Mouse (Mus musculus): ENCODE results near the gene Pawr. TPM values are rescaled to one million over a fixed set of nuclear protein-coding genes. Genes with fewer than 3 reads are reported as not detected.

Pawr gene
- polyA plus RNA-seq, 1 experiment from 2014 or later = 11.8 TPM

DNA sequence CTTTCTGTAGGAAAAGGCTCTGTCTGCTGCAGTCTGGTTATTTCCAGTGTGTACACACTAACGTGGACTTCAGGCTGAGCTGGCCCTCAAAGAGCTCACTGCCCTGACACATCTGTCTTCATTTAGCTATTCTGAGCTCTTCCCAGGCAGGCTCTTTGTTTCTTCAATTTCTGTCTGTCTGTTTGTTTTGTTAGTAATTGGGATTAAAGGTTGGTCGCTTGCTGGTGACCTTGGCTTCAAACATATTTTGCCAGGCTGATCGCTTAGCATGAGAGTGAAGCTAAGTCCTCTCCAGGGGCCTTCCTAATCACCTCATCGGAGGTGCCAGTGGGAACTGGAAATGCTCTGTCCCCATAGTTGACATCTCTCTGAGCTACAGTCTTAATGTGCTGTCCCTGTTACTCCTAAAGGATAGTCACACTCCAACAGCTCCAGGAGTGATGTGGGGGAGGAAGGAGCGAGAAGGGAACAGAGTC lies 53.6 kb downstream of the Pawr start:
- no peaks in the 10 kb centered on the region for H3K36me3 ChIP-seq
- no peaks in the 10 kb centered on the region for H3K9me3 ChIP-seq
- no peak overlapping the region for H3K27ac ChIP-seq
- WGBS = 45% methylated on average over 5 of the region's 5 CpGs
- no peak overlapping the region for H3K4me2 ChIP-seq (replicated peaks)
- ATAC-seq = 0 out of 2 replicates have a peak, but pooled peaks have one; percentile 29
- H3K27me3 ChIP-seq (replicated peaks) = no peaks in the 10 kb centered on the region
- no peak overlapping the region for H3K4me3 ChIP-seq (replicated peaks)
- H3K4me1 ChIP-seq (replicated peaks) = peaks cover 3% of the 10 kb centered on the region; the same call in 1 of the 2 replicates
- no peak overlapping the region for H3K9ac ChIP-seq

DNA sequence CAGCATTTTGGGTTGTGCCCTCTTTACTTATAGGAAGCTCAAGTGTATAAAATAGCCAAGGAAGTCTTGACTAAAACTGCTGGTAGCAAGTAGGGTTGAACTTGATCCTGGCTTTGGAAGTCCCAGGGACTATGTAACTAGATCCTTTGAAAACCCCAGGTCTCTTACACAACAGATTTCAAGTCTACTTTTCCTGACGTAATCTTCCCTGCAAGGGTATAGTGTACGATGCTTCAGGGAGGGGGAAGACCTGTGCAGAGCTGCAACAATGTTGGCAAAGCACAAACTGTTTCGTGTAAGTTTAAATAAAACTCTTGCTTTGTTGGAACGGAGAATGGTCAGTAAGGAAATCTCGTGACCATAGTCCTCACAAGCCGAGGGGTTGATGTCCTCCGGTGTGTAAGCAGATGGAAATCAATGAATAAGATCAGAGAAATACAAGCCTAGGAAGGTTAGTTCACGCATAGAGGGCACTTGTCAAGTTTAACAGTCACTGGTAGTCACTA lies 56.5 kb downstream of the Pawr start:
- Histone ChIP-seq H3K9me3 (no peaks in the 10 kb centered on the region), H3K4me2 (replicated peaks) (no peak overlapping the region), H3K27ac (no peak overlapping the region), H3K36me3 (no peaks in the 10 kb centered on the region), H3K9ac (no peak overlapping the region), H3K4me1 (replicated peaks) (peaks cover 3% of the 10 kb centered on the region; the same call in 1 of the 2 replicates), H3K4me3 (replicated peaks) (no peak overlapping the region), H3K27me3 (replicated peaks) (no peaks in the 10 kb centered on the region)
- WGBS = 89% methylated on average over 8 of the region's 8 CpGs
- no peak for ATAC-seq

DNA sequence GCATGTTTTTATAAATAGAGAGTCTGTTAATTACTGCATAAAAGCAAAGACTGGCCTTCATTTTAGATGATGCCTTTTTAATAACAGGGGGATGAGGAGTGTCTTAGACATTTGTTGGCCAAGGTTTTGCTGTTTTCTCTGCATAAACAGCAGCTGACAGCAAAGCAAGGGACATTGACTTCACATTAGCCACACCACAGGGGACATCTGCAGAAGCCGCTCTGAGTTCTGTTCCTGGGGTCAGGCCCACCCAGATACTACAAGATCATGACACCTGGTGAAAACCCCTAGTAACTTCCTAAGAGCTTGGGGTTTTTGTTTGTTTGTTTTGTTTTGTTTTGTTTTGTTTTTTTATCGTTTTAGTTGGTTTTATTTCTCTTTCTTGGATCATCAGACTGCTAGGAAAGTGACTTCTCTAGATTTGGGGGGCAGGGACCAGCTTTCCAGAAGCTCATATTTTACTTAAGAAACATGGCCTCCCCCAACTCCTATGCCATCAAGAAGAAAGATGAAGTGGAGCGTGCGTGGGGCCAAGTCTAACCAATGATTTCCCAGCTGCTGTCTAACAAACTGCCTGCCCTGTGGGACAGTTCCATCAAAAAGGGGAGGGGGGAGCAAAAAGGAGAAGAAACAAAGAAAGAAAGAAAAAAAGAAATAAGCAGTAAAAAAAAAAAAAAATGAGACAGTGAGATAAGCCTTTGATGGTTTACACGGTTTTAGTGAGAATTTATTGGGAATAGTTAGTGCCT lies 57.4 kb downstream of the Pawr start:
- no peak overlapping the region for H3K4me2 ChIP-seq (replicated peaks)
- no peaks in the 10 kb centered on the region for H3K36me3 ChIP-seq
- no peak overlapping the region for H3K27ac ChIP-seq
- H3K9ac ChIP-seq = no peak overlapping the region
- no peaks in the 10 kb centered on the region for H3K9me3 ChIP-seq
- H3K4me3 ChIP-seq (replicated peaks) = no peak overlapping the region
- no peaks in the 10 kb centered on the region for H3K27me3 ChIP-seq (replicated peaks)
- 55% methylated on average over 5 of the region's 5 CpGs for WGBS
- H3K4me1 ChIP-seq (replicated peaks) = peaks cover 3% of the 10 kb centered on the region; the same call in 1 of the 2 replicates
- no peak for ATAC-seq

DNA sequence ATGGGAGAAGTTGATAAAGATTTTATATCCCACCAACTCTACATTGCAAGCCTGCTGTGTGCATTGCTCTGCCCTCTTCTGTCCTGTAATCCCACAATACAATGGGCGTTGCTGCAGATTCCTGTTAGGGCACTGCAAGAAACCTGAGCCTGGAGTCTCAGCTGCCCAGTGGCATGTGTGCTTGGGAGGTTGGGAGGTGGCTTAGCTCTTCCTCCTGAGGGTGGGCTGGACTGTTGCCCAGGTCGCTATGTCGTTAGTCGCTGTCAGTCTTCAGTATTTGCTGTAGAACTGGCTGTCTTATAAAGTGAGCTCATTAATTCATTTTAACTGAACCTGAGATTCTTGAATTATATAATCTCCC lies 58.0 kb downstream of the Pawr start:
- Histone ChIP-seq H3K27me3 (replicated peaks) (no peaks in the 10 kb centered on the region), H3K4me3 (replicated peaks) (no peak overlapping the region), H3K27ac (no peak overlapping the region), H3K9ac (no peak overlapping the region), H3K36me3 (no peaks in the 10 kb centered on the region), H3K4me2 (replicated peaks) (no peak overlapping the region), H3K9me3 (no peaks in the 10 kb centered on the region), H3K4me1 (replicated peaks) (no peaks in the 10 kb centered on the region; the same call in 1 of the 2 replicates)
- WGBS = 33% methylated on average over 4 of the region's 4 CpGs
- ATAC-seq = peak; percentile 54; the same call in 1 of the 2 replicates

DNA sequence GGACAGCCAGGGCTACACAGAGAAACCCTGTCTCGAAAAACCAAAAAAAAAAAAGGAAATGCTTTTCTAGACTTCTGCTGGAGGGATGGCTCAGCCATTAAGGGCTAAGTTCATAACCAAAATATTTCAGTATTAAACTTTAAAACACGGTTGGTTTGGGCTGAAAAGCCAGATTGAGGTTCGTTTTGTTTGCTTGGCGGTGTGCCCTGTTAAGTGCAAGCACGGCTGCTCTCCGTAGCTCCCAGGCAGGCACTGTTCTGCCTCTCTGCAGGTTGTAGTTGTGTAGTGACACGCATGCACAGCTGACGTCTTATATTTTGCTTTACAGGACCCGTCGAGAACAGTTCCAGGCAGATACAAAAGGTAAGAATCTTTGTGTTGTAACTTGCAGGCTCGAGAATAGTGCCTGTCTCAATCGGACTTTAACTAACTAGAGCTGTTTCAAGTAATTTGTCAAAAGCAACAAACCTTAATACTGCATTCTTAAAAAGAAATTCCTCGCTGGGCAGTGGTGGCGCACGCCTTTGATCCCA lies 59.5 kb downstream of the Pawr start:
- Histone ChIP-seq H3K27ac (no peak overlapping the region), H3K4me2 (replicated peaks) (no peak overlapping the region), H3K9me3 (no peaks in the 10 kb centered on the region), H3K27me3 (replicated peaks) (no peaks in the 10 kb centered on the region), H3K9ac (no peak overlapping the region), H3K4me1 (replicated peaks) (no peaks in the 10 kb centered on the region; the same call in 1 of the 2 replicates), H3K4me3 (replicated peaks) (no peak overlapping the region), H3K36me3 (no peaks in the 10 kb centered on the region)
- no peak for ATAC-seq
- WGBS = 86% methylated on average over 15 of the region's 15 CpGs

DNA sequence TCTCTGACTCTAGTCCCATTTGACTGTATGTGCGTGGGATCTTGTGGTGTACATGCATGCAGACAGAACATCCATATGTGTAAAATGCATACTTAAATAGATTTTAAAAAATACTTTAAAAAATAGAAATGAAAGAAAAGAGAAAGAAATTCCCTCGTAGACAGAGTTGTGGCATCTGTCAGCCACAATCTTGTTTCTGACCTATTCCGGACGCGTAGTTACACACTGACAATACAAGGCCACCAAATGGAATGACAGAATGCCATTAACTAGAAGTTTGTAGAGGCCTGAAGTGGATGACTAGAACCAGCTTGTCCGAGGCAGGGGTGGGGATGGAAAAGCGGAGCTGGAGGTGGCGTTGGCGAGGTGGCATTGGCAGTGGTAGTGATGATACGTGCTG lies 60.2 kb downstream of the Pawr start:
- Histone ChIP-seq H3K4me1 (replicated peaks) (no peaks in the 10 kb centered on the region; the same call in 1 of the 2 replicates), H3K27me3 (replicated peaks) (no peaks in the 10 kb centered on the region), H3K27ac (no peak overlapping the region), H3K4me3 (replicated peaks) (no peak overlapping the region), H3K9ac (no peak overlapping the region), H3K4me2 (replicated peaks) (no peak overlapping the region), H3K36me3 (no peaks in the 10 kb centered on the region), H3K9me3 (no peaks in the 10 kb centered on the region)
- WGBS = 96% methylated on average over 10 of the region's 10 CpGs
- no peak for ATAC-seq

DNA sequence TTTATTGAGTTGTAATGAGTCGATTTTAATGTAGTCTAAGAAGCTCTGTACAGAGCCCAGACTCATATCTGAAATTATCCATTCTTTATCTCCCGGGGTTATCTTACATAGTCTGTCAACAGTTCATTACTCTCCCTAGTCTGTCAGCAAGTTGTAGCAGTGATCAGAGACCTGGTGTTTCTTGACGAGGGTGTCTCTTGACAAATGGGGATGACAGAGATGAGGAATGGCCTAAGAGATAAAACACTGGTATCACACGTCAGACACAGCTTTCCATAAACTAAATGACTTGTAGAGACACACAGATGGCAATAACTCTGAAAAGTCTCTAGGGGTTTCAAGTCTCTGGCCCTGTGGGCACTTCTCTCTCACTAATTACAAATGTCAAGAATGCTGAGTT lies 62.4 kb downstream of the Pawr start:
- no peak for ATAC-seq
- Histone ChIP-seq H3K9ac (no peak overlapping the region), H3K4me2 (replicated peaks) (no peak overlapping the region), H3K4me1 (replicated peaks) (no peaks in the 10 kb centered on the region; the same call in 1 of the 2 replicates), H3K4me3 (replicated peaks) (no peak overlapping the region), H3K9me3 (no peaks in the 10 kb centered on the region), H3K27ac (no peak overlapping the region), H3K27me3 (replicated peaks) (no peaks in the 10 kb centered on the region), H3K36me3 (no peaks in the 10 kb centered on the region)
- WGBS = 56% methylated on average over 4 of the region's 4 CpGs

DNA sequence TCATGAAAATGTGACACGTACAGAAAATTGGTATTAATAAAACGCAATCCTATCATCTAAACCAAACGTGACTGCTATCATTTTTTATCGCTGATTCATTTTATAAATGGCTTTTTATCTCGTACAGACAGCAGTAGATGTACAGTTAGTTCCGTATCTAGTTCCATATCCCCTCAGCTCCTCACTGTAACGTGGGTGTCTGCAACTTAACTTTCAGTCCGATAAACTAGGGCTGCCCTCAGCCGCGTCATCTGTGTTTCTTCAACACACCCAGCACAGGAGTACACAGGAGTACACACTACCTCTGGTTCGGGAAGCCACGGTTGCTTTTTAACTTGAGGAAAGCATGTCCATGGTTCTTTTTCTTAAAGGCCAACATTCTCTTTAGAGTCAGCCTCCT lies 63.3 kb downstream of the Pawr start:
- Histone ChIP-seq H3K4me3 (replicated peaks) (no peak overlapping the region), H3K27ac (no peak overlapping the region), H3K4me1 (replicated peaks) (no peaks in the 10 kb centered on the region), H3K36me3 (no peaks in the 10 kb centered on the region), H3K9me3 (no peaks in the 10 kb centered on the region), H3K27me3 (replicated peaks) (no peaks in the 10 kb centered on the region), H3K9ac (no peak overlapping the region), H3K4me2 (replicated peaks) (no peak overlapping the region)
- WGBS = 81% methylated on average over 12 of the region's 12 CpGs
- ATAC-seq = no peak

DNA sequence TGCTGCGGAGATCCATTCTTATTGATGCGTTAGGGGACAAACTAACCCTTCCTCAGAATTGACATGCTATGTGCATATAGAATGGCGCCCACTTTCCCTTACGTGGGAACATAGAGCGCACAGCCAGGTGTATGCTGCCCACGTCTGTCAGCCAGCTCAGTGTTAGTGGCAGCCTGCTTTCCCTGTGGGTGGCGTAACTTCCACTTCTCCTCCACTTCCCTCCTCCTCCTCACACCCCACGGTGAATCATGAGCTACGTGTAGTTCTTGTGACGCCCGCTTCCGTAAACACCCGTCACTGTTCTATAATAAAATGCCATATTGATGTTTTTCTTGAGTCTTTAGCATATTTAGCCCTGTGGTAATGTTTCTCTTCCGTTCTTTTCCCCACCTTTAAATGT lies 63.7 kb downstream of the Pawr start:
- no peak overlapping the region for H3K9ac ChIP-seq
- no peaks in the 10 kb centered on the region for H3K9me3 ChIP-seq
- ATAC-seq = no peak
- H3K4me1 ChIP-seq (replicated peaks) = no peaks in the 10 kb centered on the region
- no peak overlapping the region for H3K4me2 ChIP-seq (replicated peaks)
- no peak overlapping the region for H3K4me3 ChIP-seq (replicated peaks)
- H3K27me3 ChIP-seq (replicated peaks) = no peaks in the 10 kb centered on the region
- H3K36me3 ChIP-seq = no peaks in the 10 kb centered on the region
- WGBS = 79% methylated on average over 14 of the region's 14 CpGs
- no peak overlapping the region for H3K27ac ChIP-seq

DNA sequence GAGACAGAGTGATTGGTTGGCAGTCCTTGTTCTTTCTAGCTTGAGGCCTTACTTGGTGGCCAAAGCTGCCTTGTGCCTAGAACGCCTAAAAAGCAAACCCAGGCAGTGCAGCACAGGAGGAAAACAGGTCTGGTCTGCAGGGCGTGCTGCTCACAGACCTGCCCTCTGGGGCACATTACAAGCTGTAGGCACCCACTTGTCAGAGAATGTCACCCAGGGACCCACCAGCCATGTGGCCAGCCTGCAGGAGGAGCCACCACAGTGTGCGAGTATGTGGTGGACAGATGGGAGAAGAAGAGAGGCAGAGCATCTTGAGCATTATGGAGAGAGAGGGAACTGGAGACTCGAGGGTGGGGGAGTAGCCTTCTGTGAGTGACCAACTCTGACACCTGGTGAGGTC lies 70.8 kb downstream of the Pawr start:
- no peak overlapping the region for H3K4me2 ChIP-seq (replicated peaks)
- H3K4me3 ChIP-seq (replicated peaks) = no peak overlapping the region
- H3K9me3 ChIP-seq = no peaks in the 10 kb centered on the region
- WGBS = 85% methylated on average over 4 of the region's 4 CpGs
- H3K9ac ChIP-seq = no peak overlapping the region
- H3K36me3 ChIP-seq = no peaks in the 10 kb centered on the region
- no peaks in the 10 kb centered on the region for H3K27me3 ChIP-seq (replicated peaks)
- peaks cover 7% of the 10 kb centered on the region; the same call in 1 of the 2 replicates for H3K4me1 ChIP-seq (replicated peaks)
- ATAC-seq = no peak
- no peak overlapping the region for H3K27ac ChIP-seq

DNA sequence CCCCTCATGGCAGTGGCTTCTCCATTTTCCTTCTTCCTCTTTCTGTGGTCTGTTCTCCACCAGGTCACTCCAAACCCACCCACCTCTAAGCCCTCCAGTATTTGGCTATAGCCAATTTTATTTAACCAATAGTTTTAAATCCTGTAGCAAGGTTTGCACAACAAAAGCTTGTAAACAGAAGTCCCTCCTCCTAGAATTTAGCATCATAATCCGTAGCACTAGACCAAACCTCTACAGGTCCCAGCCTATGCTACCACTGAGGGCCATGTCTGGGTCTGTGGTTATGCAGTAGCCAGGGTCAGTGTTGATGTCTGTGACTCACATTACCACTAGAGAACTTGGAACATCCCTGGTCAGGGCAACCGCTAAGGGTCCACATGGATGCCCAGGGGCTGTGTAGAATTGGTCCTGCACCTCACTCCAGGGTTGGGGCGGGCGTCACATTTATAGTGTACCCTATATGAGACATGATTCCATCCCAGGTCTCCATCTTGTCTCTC lies 71.5 kb downstream of the Pawr start:
- Histone ChIP-seq H3K9me3 (no peaks in the 10 kb centered on the region), H3K27me3 (replicated peaks) (no peaks in the 10 kb centered on the region), H3K4me3 (replicated peaks) (no peak overlapping the region), H3K4me1 (replicated peaks) (peaks cover 7% of the 10 kb centered on the region; the same call in 1 of the 2 replicates), H3K27ac (no peak overlapping the region), H3K36me3 (no peaks in the 10 kb centered on the region), H3K9ac (no peak overlapping the region), H3K4me2 (replicated peaks) (no peak overlapping the region)
- no peak for ATAC-seq
- 91% methylated on average over 4 of the region's 4 CpGs for WGBS

DNA sequence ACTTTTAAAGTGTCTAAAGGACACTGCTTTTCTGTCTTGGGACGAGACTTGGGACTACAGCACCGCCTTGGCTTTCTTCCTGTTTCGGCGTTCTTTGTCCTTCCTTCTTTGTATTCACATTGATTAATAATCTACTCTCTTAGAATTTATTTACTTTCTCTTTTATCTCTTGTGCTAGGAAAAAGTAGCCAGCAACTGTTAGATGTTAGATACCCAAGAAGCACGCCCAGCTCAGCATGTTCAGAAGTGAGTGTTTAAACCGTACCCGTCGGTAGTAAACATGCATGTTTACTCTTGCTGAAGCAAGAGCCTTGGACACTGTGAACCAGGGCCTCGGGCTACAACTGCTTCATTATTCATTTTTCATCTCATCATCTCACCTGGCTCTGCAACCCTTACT lies 72.2 kb downstream of the Pawr start:
- Histone ChIP-seq H3K4me2 (replicated peaks) (no peak overlapping the region), H3K9me3 (no peaks in the 10 kb centered on the region), H3K27me3 (replicated peaks) (no peaks in the 10 kb centered on the region), H3K4me3 (replicated peaks) (no peak overlapping the region), H3K27ac (no peak overlapping the region), H3K9ac (no peak overlapping the region), H3K4me1 (replicated peaks) (peaks cover 7% of the 10 kb centered on the region; the same call in 1 of the 2 replicates), H3K36me3 (no peaks in the 10 kb centered on the region)
- 65% methylated on average over 9 of the region's 9 CpGs for WGBS
- ATAC-seq = no peak

Measured in intestine, embryonic 15.5 days (tissue).